Mouse (Mus musculus): ENCODE results near the gene Ipo8.

Ipo8 gene

GRCm38 (mm10) chr6:148830748-148831727 is at the start of gene Ipo8:
Ipo8 (minus strand) TSS chr6:148831467.
- DNase-seq (ENCODE audit: low spot score) = peak; percentile 88

- DNase-seq (ENCODE audit: low spot score) = no peak
Measured at GRCm38 (mm10) chr6:148873911-148874310, 42.6 kb upstream of the Ipo8 start.

GRCm38 (mm10) chr6:148845629-148846028 is 14.4 kb upstream of the Ipo8 start:
- DNase-seq (ENCODE audit: low spot score) = no peak

- DNase-seq (ENCODE audit: low spot score) = no peak
Measured at GRCm38 (mm10) chr6:148841760-148842159, 10.5 kb upstream of the Ipo8 start.

GRCm38 (mm10) chr6:148838460-148838859 is 7.2 kb upstream of the Ipo8 start:
- DNase-seq (ENCODE audit: low spot score) = no peak

GRCm38 (mm10) chr6:148831728-148832121 is 458 bp upstream of the Ipo8 start:
- no peak for DNase-seq (ENCODE audit: low spot score)

GRCm38 (mm10) chr6:148830355-148830747 is 916 bp downstream of the Ipo8 start:
- DNase-seq (ENCODE audit: low spot score) = no peak

- no peak for DNase-seq (ENCODE audit: low spot score)
Measured at GRCm38 (mm10) chr6:148826119-148826518, 5.1 kb downstream of the Ipo8 start.

GRCm38 (mm10) chr6:148818624-148819343 is 12.5 kb downstream of the Ipo8 start:
- no peak for DNase-seq (ENCODE audit: low spot score)

GRCm38 (mm10) chr6:148816751-148817150 is 14.5 kb downstream of the Ipo8 start:
- DNase-seq (ENCODE audit: low spot score) = no peak

GRCm38 (mm10) chr6:148811117-148811516 is 20.1 kb downstream of the Ipo8 start:
- no peak for DNase-seq (ENCODE audit: low spot score)

GRCm38 (mm10) chr6:148799773-148800172 is 31.5 kb downstream of the Ipo8 start:
- no peak for DNase-seq (ENCODE audit: low spot score)

GRCm38 (mm10) chr6:148795145-148795544 is 36.1 kb downstream of the Ipo8 start:
- DNase-seq (ENCODE audit: low spot score) = no peak

- DNase-seq (ENCODE audit: low spot score) = no peak
Measured at GRCm38 (mm10) chr6:148789010-148789673, 42.1 kb downstream of the Ipo8 start.

GRCm38 (mm10) chr6:148786186-148786585 is 45.1 kb downstream of the Ipo8 start:
- no peak for DNase-seq (ENCODE audit: low spot score)

- no peak for DNase-seq (ENCODE audit: low spot score)
Measured at GRCm38 (mm10) chr6:148784418-148784817, 46.8 kb downstream of the Ipo8 start.

GRCm38 (mm10) chr6:148776236-148776635 is 55.0 kb downstream of the Ipo8 start:
- no peak for DNase-seq (ENCODE audit: low spot score)

GRCm38 (mm10) chr6:148771423-148771822 is 59.8 kb downstream of the Ipo8 start:
- DNase-seq (ENCODE audit: low spot score) = no peak

- DNase-seq (ENCODE audit: low spot score) = no peak
Measured at GRCm38 (mm10) chr6:148768419-148768818, 62.8 kb downstream of the Ipo8 start.

- DNase-seq (ENCODE audit: low spot score) = no peak
Measured at GRCm38 (mm10) chr6:148767228-148767627, 64.0 kb downstream of the Ipo8 start.

- DNase-seq (ENCODE audit: low spot score) = no peak
Measured at GRCm38 (mm10) chr6:148761967-148762712, 69.1 kb downstream of the Ipo8 start.

- DNase-seq (ENCODE audit: low spot score) = no peak
Measured at GRCm38 (mm10) chr6:148761475-148761874, 69.8 kb downstream of the Ipo8 start.
